Mouse (Mus musculus): Measurements from ENCODE around the gene Olfr654. TPM values are rescaled to one million over a fixed set of nuclear protein-coding genes. Genes with fewer than 3 reads are reported as not detected.

Olfr654 gene
- polyA plus RNA-seq, 1 experiment from 2014 or later = not detected

GRCm38 (mm10) chr7:104581429-104581828 lies 5.4 kb upstream of the Olfr654 start:
- Histone ChIP-seq H3K9ac (ENCODE audit: low read length) (no peak overlapping the region), H3K4me3 (ENCODE audit: low read depth, low read length) (no peak overlapping the region), H3K27ac (replicated peaks) (no peak overlapping the region), H3K27me3 (ENCODE audit: control insufficient read depth, insufficient read depth, low read length) (no peaks in the 10 kb centered on the region), H3K36me3 (ENCODE audit: control insufficient read depth, insufficient read depth, low read length) (no peaks in the 10 kb centered on the region), H3K9me3 (ENCODE audit: control insufficient read depth, low read length) (no peaks in the 10 kb centered on the region), H3K4me2 (replicated peaks; ENCODE audit: low read depth) (no peak overlapping the region), H3K4me1 (replicated peaks; ENCODE audit: control insufficient read depth, insufficient read depth) (no peaks in the 10 kb centered on the region)
- TF ChIP-seq CTCF (IDR thresholded peaks at IDR 0.05; ENCODE audit: low read depth) = no peak
- TF ChIP-seq EP300 (optimal IDR thresholded peaks at IDR 0.05) = no peak
- no peak for ATAC-seq (ENCODE audit: low FRiP score, low TSS enrichment)
- no peak for DNase-seq (ENCODE audit: low spot score)
- WGBS = 79% methylated on average over 4 of the region's 4 CpGs

- H3K4me2 ChIP-seq (replicated peaks; ENCODE audit: low read depth) = no peak overlapping the region
- no peaks in the 10 kb centered on the region for H3K36me3 ChIP-seq (ENCODE audit: control insufficient read depth, insufficient read depth, low read length)
- no peak overlapping the region for H3K27ac ChIP-seq (replicated peaks)
- no peak for DNase-seq (ENCODE audit: low spot score)
- no peaks in the 10 kb centered on the region for H3K9me3 ChIP-seq (ENCODE audit: control insufficient read depth, low read length)
- TF ChIP-seq CTCF (IDR thresholded peaks at IDR 0.05; ENCODE audit: low read depth) (no peak), EP300 (optimal IDR thresholded peaks at IDR 0.05) (no peak)
- WGBS = 80% methylated on average over 5 of the region's 5 CpGs
- ATAC-seq (ENCODE audit: low FRiP score, low TSS enrichment) = no peak
- H3K4me3 ChIP-seq (ENCODE audit: low read depth, low read length) = no peak overlapping the region
- H3K27me3 ChIP-seq (ENCODE audit: control insufficient read depth, insufficient read depth, low read length) = no peaks in the 10 kb centered on the region
- H3K4me1 ChIP-seq (replicated peaks; ENCODE audit: control insufficient read depth, insufficient read depth) = no peaks in the 10 kb centered on the region
- H3K9ac ChIP-seq (ENCODE audit: low read length) = no peak overlapping the region
Observed at GRCm38 (mm10) chr7:104588274-104588673, 1.4 kb downstream of the Olfr654 start.

- Histone ChIP-seq H3K9me3 (ENCODE audit: control insufficient read depth, low read length) (no peaks in the 10 kb centered on the region), H3K4me3 (ENCODE audit: low read depth, low read length) (no peak within 1 kb of the TSS), H3K4me1 (replicated peaks; ENCODE audit: control insufficient read depth, insufficient read depth) (no peaks in the 10 kb centered on the region), H3K4me2 (replicated peaks; ENCODE audit: low read depth) (no peak within 1 kb of the TSS), H3K9ac (ENCODE audit: low read length) (no peak within 1 kb of the TSS), H3K27ac (replicated peaks) (no peak within 1 kb of the TSS), H3K27me3 (ENCODE audit: control insufficient read depth, insufficient read depth, low read length) (no peaks in the 10 kb centered on the region), H3K36me3 (ENCODE audit: control insufficient read depth, insufficient read depth, low read length) (no peaks in the 10 kb centered on the region)
- DNase-seq (ENCODE audit: low spot score) (no peak), ATAC-seq (ENCODE audit: low FRiP score, low TSS enrichment) (no peak)
- TF ChIP-seq EP300 (optimal IDR thresholded peaks at IDR 0.05) = no peak
- TF ChIP-seq CTCF (IDR thresholded peaks at IDR 0.05; ENCODE audit: low read depth) = no peak
- WGBS = 72% methylated on average over 2 of the region's 2 CpGs
Observed at GRCm38 (mm10) chr7:104601679-104602078, 14.9 kb downstream of the Olfr654 start, which contains the start of gene Olfr655. TSS of gene Olfr655 (minus strand) at chr7:104601779.

GRCm38 (mm10) chr7:104603173-104603572 lies 16.3 kb downstream of the Olfr654 start:
- peak; percentile 76 for TF ChIP-seq CTCF (IDR thresholded peaks at IDR 0.05; ENCODE audit: low read depth)
- TF ChIP-seq EP300 (optimal IDR thresholded peaks at IDR 0.05) = no peak
- no peak overlapping the region for H3K27ac ChIP-seq (replicated peaks)
- ATAC-seq (ENCODE audit: low FRiP score, low TSS enrichment) = no peak
- no peak overlapping the region for H3K4me2 ChIP-seq (replicated peaks; ENCODE audit: low read depth)
- no peak overlapping the region for H3K9ac ChIP-seq (ENCODE audit: low read length)
- 6% methylated on average over 3 of the region's 3 CpGs for WGBS
- no peak overlapping the region for H3K4me3 ChIP-seq (ENCODE audit: low read depth, low read length)
- no peaks in the 10 kb centered on the region for H3K4me1 ChIP-seq (replicated peaks; ENCODE audit: control insufficient read depth, insufficient read depth)
- no peaks in the 10 kb centered on the region for H3K9me3 ChIP-seq (ENCODE audit: control insufficient read depth, low read length)
- H3K36me3 ChIP-seq (ENCODE audit: control insufficient read depth, insufficient read depth, low read length) = no peaks in the 10 kb centered on the region
- no peaks in the 10 kb centered on the region for H3K27me3 ChIP-seq (ENCODE audit: control insufficient read depth, insufficient read depth, low read length)
- peak; percentile 40 for DNase-seq (ENCODE audit: low spot score)

- Histone ChIP-seq H3K4me1 (replicated peaks; ENCODE audit: control insufficient read depth, insufficient read depth) (no peaks in the 10 kb centered on the region), H3K27me3 (ENCODE audit: control insufficient read depth, insufficient read depth, low read length) (no peaks in the 10 kb centered on the region), H3K9me3 (ENCODE audit: control insufficient read depth, low read length) (no peaks in the 10 kb centered on the region), H3K36me3 (ENCODE audit: control insufficient read depth, insufficient read depth, low read length) (no peaks in the 10 kb centered on the region), H3K9ac (ENCODE audit: low read length) (no peak overlapping the region), H3K4me2 (replicated peaks; ENCODE audit: low read depth) (no peak overlapping the region), H3K27ac (replicated peaks) (no peak overlapping the region), H3K4me3 (ENCODE audit: low read depth, low read length) (no peak overlapping the region)
- ATAC-seq (ENCODE audit: low FRiP score, low TSS enrichment) (no peak), DNase-seq (ENCODE audit: low spot score) (no peak)
- TF ChIP-seq CTCF (IDR thresholded peaks at IDR 0.05; ENCODE audit: low read depth) (no peak), EP300 (optimal IDR thresholded peaks at IDR 0.05) (no peak)
Observed at GRCm38 (mm10) chr7:104604727-104605126, 17.9 kb downstream of the Olfr654 start.

- Histone ChIP-seq H3K27me3 (ENCODE audit: control insufficient read depth, insufficient read depth, low read length) (no peaks in the 10 kb centered on the region), H3K4me2 (replicated peaks; ENCODE audit: low read depth) (no peak within 1 kb of the TSS), H3K27ac (replicated peaks) (no peak within 1 kb of the TSS), H3K4me3 (ENCODE audit: low read depth, low read length) (no peak within 1 kb of the TSS), H3K4me1 (replicated peaks; ENCODE audit: control insufficient read depth, insufficient read depth) (no peaks in the 10 kb centered on the region), H3K9ac (ENCODE audit: low read length) (no peak within 1 kb of the TSS), H3K36me3 (ENCODE audit: control insufficient read depth, insufficient read depth, low read length) (no peaks in the 10 kb centered on the region), H3K9me3 (ENCODE audit: control insufficient read depth, low read length) (no peaks in the 10 kb centered on the region)
- DNase-seq (ENCODE audit: low spot score) (no peak), ATAC-seq (ENCODE audit: low FRiP score, low TSS enrichment) (no peak)
- no peak for TF ChIP-seq CTCF (IDR thresholded peaks at IDR 0.05; ENCODE audit: low read depth)
- no peak for TF ChIP-seq EP300 (optimal IDR thresholded peaks at IDR 0.05)
- WGBS = 74% methylated on average over 4 of the region's 4 CpGs
Observed at GRCm38 (mm10) chr7:104613655-104614054, 26.8 kb downstream of the Olfr654 start, which contains the start of gene Olfr656. TSS of gene Olfr656 (plus strand) at chr7:104613955.
